Mouse (Mus musculus): ENCODE measurements around the gene Rassf2.

DNA sequence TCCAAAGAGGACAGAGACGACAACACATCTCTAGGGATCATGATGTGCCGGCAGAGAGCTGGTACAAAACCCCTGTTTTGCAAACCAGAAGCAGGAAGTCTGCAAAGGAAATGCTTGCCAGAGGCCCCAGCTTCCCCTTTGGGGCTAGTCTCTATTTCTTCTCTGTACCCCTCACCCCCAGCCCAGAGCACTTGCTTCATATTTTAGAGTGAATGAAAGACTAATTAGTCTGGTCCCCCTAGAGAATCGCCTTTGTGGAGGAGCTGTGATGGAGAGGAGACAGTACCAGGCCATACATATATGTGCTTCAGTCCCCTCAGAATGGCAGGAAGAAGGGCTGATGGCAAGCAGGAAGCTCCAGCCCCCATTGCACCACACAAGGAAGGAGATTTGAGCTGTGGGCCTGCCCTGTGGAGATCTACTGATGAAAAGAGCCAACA lies 10.7 kb downstream of the Rassf2 start:
- no peak for TF ChIP-seq CTCF (IDR thresholded peaks at IDR 0.05; ENCODE audit: control insufficient read depth, insufficient read depth, low read length)
- no peak for TF ChIP-seq POLR2A (IDR thresholded peaks at IDR 0.05; ENCODE audit: borderline replicate concordance, control insufficient read depth, low read depth, low read length)

All from bone marrow, adult 2 months (tissue).